Mouse (Mus musculus): ENCODE measurements around the gene Rsl1.
"Not testable (repeated sequence)": the region's sequence is repeated elsewhere in the genome, so short reads cannot be mapped to it uniquely, and the experiment has no call there.

DNA sequence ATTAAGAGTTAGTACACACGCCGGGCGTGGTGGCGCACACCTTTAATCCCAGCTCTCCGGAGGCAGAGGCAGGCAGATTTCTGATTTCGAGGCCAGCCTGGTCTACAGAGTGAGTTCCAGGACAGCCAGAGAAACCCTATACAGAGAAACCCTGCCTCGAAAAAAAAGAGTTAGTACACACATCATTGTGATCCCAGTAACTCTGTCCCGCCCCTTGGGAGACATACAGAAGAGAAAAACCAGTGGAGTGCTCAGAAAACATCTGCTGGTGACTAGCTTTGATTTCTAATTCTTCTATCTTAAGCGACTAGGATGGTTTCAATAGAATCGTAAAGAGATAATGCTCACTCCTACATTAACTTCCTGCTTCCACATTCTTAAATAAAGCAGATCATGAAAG is 45.5 kb upstream of the Rsl1 start:
- not testable (repeated sequence) for TF ChIP-seq CTCF (IDR thresholded peaks at IDR 0.05; ENCODE audit: control insufficient read depth, insufficient read depth, insufficient read length); MAX (IDR thresholded peaks at IDR 0.05); MYOD1 (IDR thresholded peaks at IDR 0.05; ENCODE audit: control insufficient read depth, insufficient read length, low read depth)

Data from C2C12 (cell line).